Mouse (Mus musculus) adrenal gland, postnatal 14 days (tissue): ENCODE results near the gene Xpnpep2. TPM values are rescaled to one million over a fixed set of nuclear protein-coding genes. Genes with fewer than 3 reads are reported as not detected.

ENCODE experiments used
- DNase-seq: peaks from one replicate; pipeline ENCODE4 v3.0.0; 2021; ENCODE audit warnings: mixed read lengths
- long read RNA-seq, 2 experiments: library from polyadenylated mRNA; stranded (forward); transcript quantifications; one replicate each; pipeline ENCODE4 v2.0.0; 2021
- total RNA-seq: library from RNA; stranded (reverse); gene quantifications from 2 replicates; pipeline ENCODE4 v1.2.3, GENCODE M21; 2021

Xpnpep2 gene
- 1.1 and 1.5 TPM in 2 replicates for total RNA-seq
- long read RNA-seq, experiment 1, partial matches to known transcripts: 0 of 1 reads
- long read RNA-seq, experiment 1, other reads (novel, unspliced or antisense): 0 of 1 reads
- long read RNA-seq, experiment 2, partial matches to known transcripts: 0 of 1 reads
- long read RNA-seq, experiment 2, other reads (novel, unspliced or antisense): 1 of 1 reads

- DNase-seq: no peak
Observed at GRCm38 (mm10) chrX:48108394-48109315, at the start of gene Xpnpep2. Gene Xpnpep2, plus strand, starts transcription at chrX:48108725.

- no peak for DNase-seq
Observed at GRCm38 (mm10) chrX:48062481-48062880, 46.0 kb upstream of the Xpnpep2 start.

- no peak for DNase-seq
Observed at GRCm38 (mm10) chrX:48064166-48064853, 44.2 kb upstream of the Xpnpep2 start.

GRCm38 (mm10) chrX:48066891-48067290 lies 41.6 kb upstream of the Xpnpep2 start:
- no peak for DNase-seq

GRCm38 (mm10) chrX:48071961-48072360 lies 36.6 kb upstream of the Xpnpep2 start:
- no peak for DNase-seq

GRCm38 (mm10) chrX:48072401-48072800 lies 36.1 kb upstream of the Xpnpep2 start:
- DNase-seq: no peak

- no peak for DNase-seq
Observed at GRCm38 (mm10) chrX:48074691-48075090, 33.8 kb upstream of the Xpnpep2 start.

GRCm38 (mm10) chrX:48076806-48077425 lies 31.6 kb upstream of the Xpnpep2 start:
- no peak for DNase-seq

- peak; percentile 42 for DNase-seq
Observed at GRCm38 (mm10) chrX:48082364-48082763, 26.2 kb upstream of the Xpnpep2 start.

- DNase-seq: no peak
Observed at GRCm38 (mm10) chrX:48092129-48092528, 16.4 kb upstream of the Xpnpep2 start.

- DNase-seq: peak; percentile 14
Observed at GRCm38 (mm10) chrX:48093555-48093954, 15.0 kb upstream of the Xpnpep2 start.

- DNase-seq: no peak
Observed at GRCm38 (mm10) chrX:48094658-48095057, 13.9 kb upstream of the Xpnpep2 start.

- no peak for DNase-seq
Observed at GRCm38 (mm10) chrX:48096580-48096979, 11.9 kb upstream of the Xpnpep2 start.

- no peak for DNase-seq
Observed at GRCm38 (mm10) chrX:48098470-48099129, 9.9 kb upstream of the Xpnpep2 start.

- DNase-seq: peak; percentile 37
Observed at GRCm38 (mm10) chrX:48099871-48100270, 8.7 kb upstream of the Xpnpep2 start.

- no peak for DNase-seq
Observed at GRCm38 (mm10) chrX:48103256-48103655, 5.3 kb upstream of the Xpnpep2 start.

- no peak for DNase-seq
Observed at GRCm38 (mm10) chrX:48104736-48105441, 3.6 kb upstream of the Xpnpep2 start.

- no peak for DNase-seq
Observed at GRCm38 (mm10) chrX:48106226-48106625, 2.3 kb upstream of the Xpnpep2 start.

GRCm38 (mm10) chrX:48109316-48109655 lies 761 bp downstream of the Xpnpep2 start:
- no peak for DNase-seq

- DNase-seq: no peak
Observed at GRCm38 (mm10) chrX:48119294-48119693, 10.8 kb downstream of the Xpnpep2 start.
